Mouse (Mus musculus) layer of hippocampus, postnatal 25 days (tissue): ENCODE results near the gene Sugp2. TPM values are rescaled to one million over a fixed set of nuclear protein-coding genes. Genes with fewer than 3 reads are reported as not detected.

Experiments
- DNase-seq, 2 experiments: peaks; one replicate each; pipeline ENCODE4 v3.0.0; 2022; ENCODE audit warnings: mixed read lengths in 2 of 2, low spot score in 1 of 2; ENCODE audit errors: extremely low spot score in 1 of 2
- total RNA-seq, 2 experiments: library from RNA; stranded (reverse); gene quantifications; 2 replicates each; pipeline ENCODE4 v1.2.3; 2021

Gene Sugp2
- total RNA-seq, 2 experiments from 2014 or later: 107 to 133 TPM

GRCm38 (mm10) chr8:70329124-70329834 lies 95.3 kb downstream of the Sugp2 start, which contains the start of gene Gdf1:
Gene Gdf1 (plus strand): TSS chr8:70329817.
- DNase-seq: no peak

Other genes starting within 250 kb of the Sugp2 start
- gene Gatad2a, start 237.8 kb upstream of the Sugp2 start, total RNA-seq: 10 to 100 TPM; 30.7 TPM
- gene Mau2, start 191.5 kb upstream of the Sugp2 start, total RNA-seq: 10 to 100 TPM; 77.2 to 83.9 TPM
- gene Sugp1, start 191.4 kb upstream of the Sugp2 start, total RNA-seq: 10 to 100 TPM; 48.7 to 58.3 TPM
- gene Tm6sf2, start 161.3 kb upstream of the Sugp2 start, total RNA-seq: 1 to 10 TPM; 2.9 to 4.9 TPM
- 10 to 100 TPM; 68.2 to 77.5 TPM for gene Hapln4, start 150.8 kb upstream of the Sugp2 start, total RNA-seq
- gene Ncan, start 113.4 kb upstream of the Sugp2 start, total RNA-seq: 100 to 1,000 TPM; 188 to 207 TPM
- gene Nr2c2ap, start 102.9 kb upstream of the Sugp2 start, total RNA-seq: 10 to 100 TPM; 25.5 to 29.8 TPM
- 10 to 100 TPM; 11.8 to 12.0 TPM for gene Rfxank, start 95.1 kb upstream of the Sugp2 start, total RNA-seq
- 10 to 100 TPM; 47.0 to 47.5 TPM for gene Borcs8, start 94.7 kb upstream of the Sugp2 start, total RNA-seq
- gene Mef2b, start 94.5 kb upstream of the Sugp2 start, total RNA-seq: not detected
- 10 to 100 TPM; 48.7 to 59.9 TPM for gene Tmem161a, start 61.9 kb upstream of the Sugp2 start, total RNA-seq
- 10 to 100 TPM; 34.9 to 42.0 TPM for gene Slc25a42, start 21.9 kb upstream of the Sugp2 start, total RNA-seq
- 10 to 100 TPM; 43.4 to 49.4 TPM for gene Armc6, start 240 bp downstream of the Sugp2 start, total RNA-seq
- gene Homer3, start 48.6 kb downstream of the Sugp2 start, total RNA-seq: 10 to 100 TPM; 84.4 to 86.0 TPM
- gene Ddx49, start 68.3 kb downstream of the Sugp2 start, total RNA-seq: 10 to 100 TPM; 44.7 to 47.5 TPM
- gene Cope, start 68.3 kb downstream of the Sugp2 start, total RNA-seq: 100 to 1,000 TPM; 123 to 141 TPM
- gene Cers1, start 81.5 kb downstream of the Sugp2 start, total RNA-seq: 100 to 1,000 TPM; 117 to 122 TPM
- 10 to 100 TPM; 14.1 to 19.4 TPM for gene Gdf1, start 95.6 kb downstream of the Sugp2 start, total RNA-seq
- gene Upf1, start 119.1 kb downstream of the Sugp2 start, total RNA-seq: 10 to 100 TPM; 61.8 to 66.1 TPM
- under 1 TPM; 0.32 to 0.47 TPM for gene Comp, start 139.3 kb downstream of the Sugp2 start, total RNA-seq
- 100 to 1,000 TPM; 166 to 172 TPM for gene Crtc1, start 205.4 kb downstream of the Sugp2 start, total RNA-seq
- 10 to 100 TPM; 54.1 to 60.7 TPM for gene Klhl26, start 242.7 kb downstream of the Sugp2 start, total RNA-seq